Mouse (Mus musculus) thymus, postnatal 0 days (tissue): Measurements from ENCODE around the gene Cbx8. TPM values are rescaled to one million over a fixed set of nuclear protein-coding genes. Genes with fewer than 3 reads are reported as not detected.
A peak's percentile ranks its signal among the peaks of the same experiment; 100 is the strongest.

Experiments used
- DNase-seq: peaks from one replicate; pipeline ENCODE4 v3.0.0-alpha.2; 2015; ENCODE audit warnings: low spot score
- polyA plus RNA-seq: library from polyadenylated mRNA; unstranded; fragments of >200 nt; fragmentation: Nextera tagmentation; extraction: Ambion mirVana; gene quantifications from 2 replicates; pipeline ENCODE4 v1.2.1, GENCODE M21; 2015

Cbx8 gene
- 10.7 and 12.3 TPM in 2 replicates for polyA plus RNA-seq

DNA sequence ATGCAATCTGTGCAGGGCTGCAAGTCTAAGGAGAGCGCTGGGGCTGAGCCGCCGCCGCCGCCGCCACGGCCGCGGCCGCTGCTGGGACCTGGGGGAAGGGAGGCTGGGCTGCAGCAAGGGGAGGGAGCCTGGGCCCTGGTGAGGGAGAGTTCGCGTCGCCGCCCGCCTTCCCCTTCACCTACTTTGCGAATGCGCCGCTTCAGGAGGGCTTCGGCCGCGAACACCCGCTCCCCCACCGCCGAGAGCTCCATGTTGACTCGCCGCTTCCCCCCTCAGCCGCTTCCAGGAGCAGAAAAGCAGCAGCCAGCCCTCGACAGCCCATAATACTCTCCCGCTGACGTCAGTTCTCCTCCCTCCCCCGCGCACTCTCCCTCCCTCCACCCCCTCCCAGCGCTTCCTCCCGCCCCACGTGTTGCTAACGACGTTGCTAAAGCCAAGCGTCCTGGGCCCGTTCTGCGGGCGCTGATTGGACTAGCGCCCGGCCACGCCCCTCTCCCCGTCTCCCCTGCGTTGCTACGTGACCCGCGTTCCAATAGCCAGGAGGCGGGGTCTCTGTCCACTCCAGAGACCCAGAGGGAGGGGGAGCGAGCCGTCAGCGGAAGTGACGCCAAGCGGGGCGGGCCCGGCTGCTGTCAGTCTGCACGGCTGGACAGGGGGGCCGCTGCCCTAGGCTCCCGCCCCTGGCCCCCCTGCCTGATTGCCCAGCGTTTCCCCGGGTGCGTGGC is at the start of gene Cbx8:
Cbx8 (minus strand) TSS at position 370 of the 725 bp plus-strand sequence.
- peak; percentile 100 for DNase-seq

DNA sequence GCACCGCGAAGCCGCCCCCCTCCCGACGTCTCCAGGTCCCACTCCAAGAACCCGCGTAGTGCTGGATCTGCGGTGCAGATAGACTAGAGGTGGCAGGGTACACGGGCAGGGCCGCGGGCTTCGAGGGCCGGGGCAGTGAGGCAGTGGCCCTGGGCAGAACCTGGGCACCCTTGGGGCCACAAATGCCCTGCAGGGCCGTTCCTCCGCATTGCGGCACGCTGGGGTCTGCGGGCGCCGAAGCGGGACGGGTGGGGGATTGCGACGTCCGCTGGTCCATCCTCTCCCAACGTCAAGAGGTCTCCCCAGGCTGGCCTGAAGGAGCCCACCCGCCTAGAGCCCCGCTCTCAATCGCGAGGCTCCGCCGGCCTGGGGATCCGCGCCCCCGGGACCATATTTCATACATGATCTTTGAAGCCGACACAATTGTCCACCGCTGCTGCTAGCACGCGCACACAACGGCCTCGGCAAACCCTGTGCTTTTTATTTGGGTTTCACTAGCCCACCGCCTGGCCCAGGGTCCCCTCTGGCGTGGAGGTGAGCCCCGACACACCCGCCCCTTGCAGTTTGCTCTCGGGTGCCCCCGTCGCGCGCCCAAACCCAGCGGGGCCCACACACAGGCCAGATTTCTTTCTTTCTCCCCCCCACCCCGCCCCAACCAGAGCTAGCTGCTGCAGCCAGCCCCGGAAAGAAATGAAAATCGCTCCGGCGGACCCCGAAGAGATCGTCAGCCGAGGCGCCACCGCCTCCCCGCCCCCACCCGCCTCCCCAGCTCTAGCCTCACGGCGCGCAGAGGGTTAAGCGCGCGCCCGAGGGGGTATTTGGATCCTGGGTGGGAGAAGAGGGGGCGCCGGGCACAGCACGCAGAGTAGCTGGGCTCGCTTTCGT is 49.5 kb upstream of the Cbx8 start:
- no peak for DNase-seq

DNA sequence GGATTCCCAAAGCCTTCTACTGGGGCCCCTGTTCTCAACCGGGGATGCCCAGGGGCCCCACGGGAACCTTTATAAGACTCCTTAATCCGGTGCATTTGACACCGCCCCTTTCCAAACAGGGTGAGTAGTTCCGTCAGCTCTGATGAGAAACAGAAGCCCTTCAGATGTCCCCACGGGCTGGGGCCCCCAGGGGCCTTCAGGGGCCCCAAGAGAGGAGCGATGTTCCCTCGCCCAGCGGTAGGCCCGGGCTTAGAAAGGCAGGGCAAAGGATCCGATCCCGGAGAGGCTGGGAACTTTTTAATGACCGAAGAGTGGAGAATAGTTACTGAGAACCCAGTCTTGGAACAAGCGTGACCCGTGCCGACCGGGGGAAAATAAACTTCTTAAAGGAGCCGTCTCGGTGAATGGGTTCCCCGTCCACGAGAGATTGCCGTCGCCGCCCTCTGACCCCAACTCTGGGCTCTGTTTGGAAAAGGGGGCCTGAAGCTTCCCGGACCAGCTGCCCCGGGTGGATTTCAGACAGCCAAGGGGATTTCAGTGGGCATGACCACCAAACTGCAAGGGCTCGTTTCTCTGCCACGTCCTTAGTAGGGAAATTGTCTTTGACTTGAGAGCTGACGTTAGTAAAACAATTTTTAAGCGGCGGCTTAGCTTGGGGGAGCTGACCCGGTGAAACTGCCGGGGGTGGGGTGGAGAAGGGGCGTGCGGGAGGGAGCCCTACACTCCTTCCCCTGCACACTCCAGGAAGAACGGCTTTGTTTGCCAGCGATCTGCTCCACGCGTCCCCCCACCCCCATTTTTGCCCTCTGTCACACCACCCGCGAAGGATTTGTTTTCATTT is 48.7 kb upstream of the Cbx8 start:
- DNase-seq: no peak

DNA sequence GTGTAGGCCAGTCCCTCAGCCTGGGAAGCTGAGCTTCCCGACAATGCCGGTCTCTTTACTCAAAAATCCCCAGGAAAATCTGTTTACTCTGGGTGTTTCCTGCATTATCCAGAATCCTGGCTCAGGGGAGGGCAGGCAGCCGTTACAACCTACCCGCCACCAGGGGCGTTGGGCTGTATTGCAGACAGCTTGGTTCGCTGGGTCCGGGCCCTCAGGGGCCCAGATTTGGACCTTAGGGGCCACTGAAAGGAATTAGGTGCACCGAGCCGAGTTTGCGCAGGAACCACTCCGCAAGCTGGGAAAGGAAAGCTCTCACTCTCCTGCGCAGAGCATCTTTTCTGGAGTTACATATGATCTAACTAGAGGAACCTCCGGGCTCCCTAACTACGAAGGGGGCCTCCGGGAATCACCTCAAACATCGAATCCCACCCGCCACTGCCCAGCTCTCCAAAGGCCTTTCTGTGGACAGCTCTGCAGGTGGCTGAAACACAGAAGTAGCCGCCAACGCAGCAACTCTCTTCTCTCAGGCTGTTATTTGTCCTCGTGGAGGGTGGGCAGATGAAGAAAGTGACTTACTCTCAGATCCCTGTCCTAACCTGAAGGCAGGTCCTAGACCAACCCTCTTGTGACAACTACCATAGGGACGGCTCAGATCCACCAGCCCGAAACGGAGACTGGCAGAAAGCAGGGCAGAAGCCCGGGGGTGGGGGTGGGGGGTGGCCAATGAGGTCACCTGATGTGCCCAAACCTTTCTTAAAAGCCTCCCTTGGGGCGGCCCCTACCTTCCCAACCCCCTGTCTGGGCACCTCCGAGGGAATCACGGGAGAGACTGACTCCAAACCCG is 47.8 kb upstream of the Cbx8 start:
- DNase-seq: peak; percentile 47

DNA sequence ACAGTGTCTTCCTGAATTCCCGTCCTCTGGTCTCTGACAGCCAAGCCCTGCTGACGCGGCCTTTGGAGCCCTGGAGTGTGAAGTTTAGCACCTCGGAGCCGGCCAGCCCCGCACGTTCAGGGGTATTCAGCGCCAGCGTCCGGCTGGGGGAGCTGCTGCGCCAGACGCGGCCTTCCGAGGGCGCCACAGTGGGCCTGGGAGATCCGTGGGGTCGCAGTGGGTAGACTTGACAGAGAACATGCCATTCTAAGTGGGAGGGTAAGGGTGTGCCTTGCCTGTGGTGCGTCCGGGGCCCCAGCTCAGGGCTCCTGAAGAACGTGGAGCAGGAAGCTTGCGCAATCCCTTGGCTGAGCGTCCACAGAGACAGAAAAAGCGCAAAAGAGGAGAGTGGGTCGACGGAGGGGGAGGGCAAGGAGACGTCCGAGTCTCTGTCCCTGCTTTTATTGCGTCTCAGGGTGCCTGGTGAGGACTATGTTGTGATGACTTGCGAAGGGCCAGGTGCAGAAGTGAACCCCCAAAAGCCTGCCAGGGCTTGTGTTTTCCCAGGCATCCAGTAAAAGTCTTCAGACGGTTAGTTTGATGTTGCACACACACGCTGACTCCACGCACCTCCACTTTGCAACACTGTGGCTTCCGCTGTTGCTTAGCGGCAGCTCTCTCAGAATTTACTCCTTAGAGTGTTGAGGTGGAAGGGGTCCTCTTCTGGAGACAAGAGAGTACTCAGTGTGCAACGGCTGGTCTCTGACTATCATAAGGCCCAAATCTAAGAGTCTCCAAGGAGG is 46.7 kb upstream of the Cbx8 start:
- DNase-seq: peak; percentile 53

DNA sequence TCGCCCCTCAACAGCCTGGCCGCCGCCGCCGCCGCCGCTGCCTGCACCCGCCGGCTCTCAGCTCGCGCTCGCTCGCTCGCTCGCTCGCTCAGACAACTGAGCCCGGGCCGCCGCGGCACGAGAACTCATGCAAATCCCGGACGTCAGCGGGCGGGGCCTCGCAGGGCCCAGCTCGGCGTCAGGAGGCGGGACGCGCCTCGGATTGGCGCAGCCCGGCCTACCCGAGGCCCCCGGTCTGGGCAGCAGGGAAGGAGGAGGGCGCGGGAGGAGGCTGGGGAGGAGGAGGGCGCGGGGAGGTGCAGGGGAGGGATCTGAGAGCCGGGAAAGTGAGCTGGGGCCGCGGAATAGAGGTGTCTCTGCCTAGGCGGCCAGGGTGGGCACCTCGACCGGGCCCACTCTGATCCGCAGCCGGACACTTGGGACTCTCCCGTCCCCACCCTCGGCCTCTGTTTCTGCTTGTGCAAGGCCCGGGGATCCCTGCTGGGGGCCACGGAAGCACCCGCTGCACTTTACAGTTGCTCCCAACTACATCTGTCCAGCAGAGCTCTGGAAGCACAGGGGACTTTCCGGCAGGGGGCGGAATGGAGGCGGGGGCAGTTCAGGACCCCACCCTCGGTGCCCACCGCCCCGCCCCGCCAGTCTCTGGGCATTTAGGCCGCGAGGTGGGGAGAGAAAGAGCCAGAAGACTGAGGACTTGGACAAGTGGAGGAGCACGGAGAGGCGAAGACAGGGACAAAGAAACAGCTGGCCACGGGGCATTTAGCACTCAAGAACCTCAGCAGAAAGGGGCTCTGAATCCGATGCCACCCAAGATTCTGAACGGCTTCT is 45.6 kb upstream of the Cbx8 start, which contains the start of gene Cbx4:
Cbx4 (minus strand) TSS at position 78 of the 828 bp plus-strand sequence.
- DNase-seq: peak; percentile 98

DNA sequence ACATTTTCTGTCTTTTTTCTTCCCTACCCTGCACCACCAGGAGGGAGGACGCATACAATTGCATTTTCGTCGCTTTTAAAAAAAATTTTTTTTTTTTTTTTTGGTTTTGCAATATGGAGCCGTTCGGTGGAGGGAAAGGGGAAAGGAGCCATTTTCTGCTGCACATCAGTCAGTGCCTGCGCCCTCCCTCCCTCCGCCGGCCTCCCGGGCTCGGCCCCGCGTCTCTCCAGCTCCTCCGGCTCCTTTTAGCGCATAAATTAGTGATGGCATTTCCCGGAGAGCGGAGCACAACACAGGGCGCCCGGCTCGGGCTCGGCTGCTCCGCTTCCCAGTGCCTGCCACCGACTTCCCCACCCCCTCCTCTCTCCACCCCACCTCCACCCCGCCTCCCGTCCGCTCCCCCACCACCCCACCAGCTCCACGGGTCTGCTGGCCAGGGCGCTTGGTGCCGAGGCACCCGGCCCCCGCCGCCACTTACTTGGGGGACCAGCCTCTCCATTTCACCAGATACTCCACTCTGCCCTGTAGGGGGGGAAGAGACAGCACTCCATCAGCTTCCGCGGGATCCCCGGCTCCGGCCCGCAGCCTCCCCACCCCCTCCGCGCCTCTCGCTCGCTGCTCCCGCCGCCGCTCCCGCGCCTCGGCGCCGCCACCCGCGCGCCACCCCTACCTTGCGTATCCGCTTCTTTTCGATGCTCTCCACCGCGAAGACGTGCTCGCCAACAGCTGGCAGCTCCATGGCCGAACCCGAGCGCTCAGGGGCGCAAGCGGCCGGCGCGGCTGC is 44.7 kb upstream of the Cbx8 start:
- DNase-seq: peak; percentile 66

DNA sequence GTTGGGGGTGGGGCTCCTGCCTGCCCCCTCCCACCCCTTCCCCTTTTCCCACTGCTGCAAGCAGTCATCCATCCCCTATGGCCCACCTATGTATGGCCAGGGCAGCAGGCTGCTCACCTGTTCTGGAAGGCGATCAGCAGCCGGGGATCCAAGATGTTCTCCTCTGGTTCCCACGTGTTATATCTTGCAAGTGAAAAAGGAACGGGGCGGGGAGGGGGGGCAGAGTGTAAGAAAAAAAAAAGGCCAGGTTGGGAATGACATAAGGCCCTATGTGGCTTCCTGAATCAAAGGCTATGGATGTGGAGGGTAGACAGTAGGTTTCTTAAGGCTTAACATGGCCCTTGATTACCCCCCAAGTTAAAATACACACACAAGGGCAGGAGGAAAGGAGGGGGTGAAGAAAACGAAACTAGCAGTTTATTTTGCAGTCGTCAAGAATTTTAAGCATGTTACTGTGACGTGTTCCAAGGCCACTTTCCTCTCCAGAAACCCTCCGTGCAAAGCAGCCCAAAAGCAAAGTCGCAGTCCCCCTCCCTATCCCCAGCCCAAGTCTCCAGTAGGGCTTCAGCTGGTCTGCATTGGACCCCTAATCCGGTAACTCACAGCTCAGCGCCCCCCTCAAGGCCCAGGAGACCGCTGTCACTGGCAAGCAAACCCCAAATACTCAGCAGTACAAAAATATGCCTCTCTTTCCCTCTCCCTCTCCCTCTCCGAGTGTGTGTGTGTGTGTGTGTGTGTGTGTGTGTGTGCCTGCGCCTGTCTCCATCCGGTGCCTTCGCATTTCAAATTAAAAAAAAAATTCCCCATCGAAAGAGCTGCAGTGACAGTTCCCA is 43.9 kb upstream of the Cbx8 start:
- DNase-seq: peak; percentile 64

DNA sequence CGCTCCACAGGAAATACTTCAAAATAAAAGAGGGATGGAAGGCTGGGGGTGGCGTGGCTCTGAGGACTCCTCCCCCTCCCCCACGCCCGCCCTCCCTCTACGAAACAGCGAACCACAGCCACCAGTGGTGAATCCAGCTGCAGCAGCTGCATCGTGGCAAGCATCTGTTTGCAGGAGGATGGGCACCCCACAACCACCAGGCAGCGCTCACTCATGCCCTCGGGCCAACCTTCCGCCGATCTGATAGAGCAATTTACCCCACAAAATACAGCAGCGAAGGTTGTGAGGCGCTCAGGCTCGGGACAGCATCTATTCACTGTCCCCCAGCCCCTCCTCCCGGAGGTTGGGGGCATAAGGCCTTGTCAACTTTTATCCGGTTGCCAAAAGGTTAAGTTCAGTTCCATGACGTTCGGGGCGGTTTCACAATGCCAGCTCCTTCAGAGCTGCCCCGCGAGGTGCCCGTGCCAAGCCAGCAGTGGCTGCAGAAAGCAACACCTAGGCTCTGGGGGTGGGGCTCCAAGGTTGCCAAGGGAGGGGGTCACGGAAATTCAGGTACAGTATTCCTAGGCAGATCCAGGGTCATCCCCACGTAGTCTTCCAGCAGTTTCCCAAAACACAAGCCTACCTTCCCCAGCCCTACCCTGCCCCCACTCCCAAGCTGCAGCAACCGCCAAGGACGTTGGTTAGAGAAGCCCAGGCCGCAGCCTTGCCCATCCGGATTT is 43.1 kb upstream of the Cbx8 start:
- peak; percentile 94 for DNase-seq

DNA sequence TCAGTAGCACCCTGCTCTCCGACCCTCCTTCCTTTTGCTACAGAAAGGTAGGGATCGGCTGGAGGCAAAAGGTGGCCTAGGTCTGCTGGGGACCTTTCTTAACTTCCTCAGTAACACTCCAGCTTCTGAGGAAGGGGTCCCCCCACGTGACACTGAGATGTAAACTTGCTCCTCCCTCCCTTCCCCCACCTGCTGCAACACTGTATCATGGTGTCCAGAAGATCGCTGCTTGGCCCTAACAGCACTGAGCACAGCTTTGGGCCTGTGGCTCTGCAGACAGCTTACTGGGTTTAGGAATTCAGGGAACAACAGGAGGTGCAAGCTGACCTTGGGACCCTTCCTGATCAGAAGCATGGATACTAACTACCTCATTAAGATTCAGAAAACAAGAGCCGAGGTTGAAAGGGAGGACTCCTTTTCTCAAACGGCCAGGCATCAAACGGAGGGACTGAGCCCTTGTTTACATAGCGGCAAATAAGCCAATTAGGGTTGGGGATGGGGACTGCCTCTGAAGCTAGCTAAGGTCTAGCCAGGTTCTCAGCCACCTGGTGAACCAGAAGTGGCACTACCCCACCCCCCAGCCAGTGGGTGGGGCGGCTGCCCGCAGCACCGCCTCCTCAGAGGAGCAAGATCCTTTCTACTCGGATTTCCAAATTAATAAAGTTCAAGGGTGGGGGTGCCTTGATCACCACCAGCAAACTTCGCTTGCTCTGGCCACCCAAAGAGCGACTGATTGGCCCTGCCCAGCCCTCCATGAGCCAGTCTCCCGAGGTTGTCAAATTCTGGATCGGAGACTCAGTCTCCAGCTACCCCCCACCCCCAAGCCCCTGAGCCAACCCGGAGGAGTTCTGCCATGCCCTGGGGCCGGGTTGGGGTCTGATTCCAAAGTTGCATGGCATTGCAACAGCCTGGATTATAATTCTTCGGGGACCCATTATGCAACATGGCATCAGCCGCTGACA is 42.1 kb upstream of the Cbx8 start:
- DNase-seq: peak; percentile 69

DNA sequence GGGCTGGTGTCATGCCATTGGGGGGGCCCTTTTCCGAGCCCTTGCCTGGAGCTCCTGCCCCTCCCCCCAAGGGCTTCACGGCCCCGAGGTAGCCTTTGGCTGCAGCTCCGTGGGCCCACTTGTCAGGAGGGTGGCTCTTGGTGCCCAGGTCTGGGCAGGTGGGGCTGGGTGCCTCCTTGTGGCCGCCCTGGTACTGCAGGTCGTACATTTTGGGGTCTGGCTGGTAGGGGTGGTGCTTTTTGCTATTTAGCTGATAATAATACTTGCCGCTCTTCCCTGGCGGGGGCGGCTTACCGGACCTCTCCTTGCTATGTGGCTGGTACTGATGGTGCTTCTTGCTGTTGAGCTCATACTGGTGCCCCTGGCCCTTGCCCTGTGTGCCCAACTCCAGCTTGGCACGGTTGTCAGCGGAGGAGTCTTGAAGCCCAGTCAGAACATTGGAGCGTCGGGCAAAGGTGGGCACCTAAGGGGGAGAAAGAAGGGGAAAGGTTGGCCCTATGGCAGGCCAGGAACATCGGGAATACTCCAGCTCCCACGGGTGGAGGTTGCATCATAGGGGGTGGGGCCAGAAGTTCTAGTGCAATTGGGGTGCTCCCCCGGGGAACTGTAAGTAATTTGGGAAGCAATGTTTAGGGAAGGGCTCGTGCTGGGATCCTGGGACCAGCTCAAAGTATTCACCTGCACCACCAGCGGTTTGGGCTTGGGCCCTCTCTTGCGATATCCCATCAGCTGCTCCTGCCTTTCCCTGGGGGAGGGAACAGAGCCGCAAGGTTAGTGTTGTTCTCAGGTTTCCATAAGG is 41.3 kb upstream of the Cbx8 start:
- peak; percentile 57 for DNase-seq

DNA sequence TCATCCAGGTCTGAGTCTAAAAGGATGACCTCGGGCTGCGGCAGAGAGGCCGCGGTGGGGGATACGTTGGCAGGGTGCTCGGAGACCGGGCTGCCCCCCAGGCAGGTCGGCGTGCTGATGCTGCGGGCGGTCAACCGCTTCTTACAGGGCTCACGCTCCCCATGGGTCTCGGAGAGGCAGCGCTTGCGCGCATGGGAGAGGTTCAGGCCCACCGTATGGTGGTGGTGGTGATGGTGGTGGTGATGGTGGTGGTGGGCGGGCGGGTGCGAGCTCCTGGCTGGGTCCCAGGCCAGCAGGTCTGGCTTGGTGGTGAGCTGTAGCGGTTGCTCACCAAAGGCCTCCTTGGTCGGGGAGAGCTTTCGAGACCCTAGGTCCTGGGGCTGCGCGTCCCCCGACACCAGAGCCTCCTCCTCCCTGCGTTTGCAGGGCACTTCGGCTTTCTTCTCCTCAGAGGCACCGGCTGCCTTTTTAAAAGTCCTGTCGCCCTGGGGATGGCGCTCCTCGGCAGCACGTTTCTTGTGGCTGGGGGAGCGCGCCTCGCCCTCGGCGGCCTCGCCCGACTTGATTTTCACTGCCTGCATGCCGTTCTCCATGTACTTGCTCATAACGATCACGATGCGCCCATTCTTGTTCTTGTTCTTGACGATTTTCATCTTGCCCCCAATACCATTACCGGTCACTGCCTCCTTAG is 40.5 kb upstream of the Cbx8 start:
- DNase-seq: no peak

DNA sequence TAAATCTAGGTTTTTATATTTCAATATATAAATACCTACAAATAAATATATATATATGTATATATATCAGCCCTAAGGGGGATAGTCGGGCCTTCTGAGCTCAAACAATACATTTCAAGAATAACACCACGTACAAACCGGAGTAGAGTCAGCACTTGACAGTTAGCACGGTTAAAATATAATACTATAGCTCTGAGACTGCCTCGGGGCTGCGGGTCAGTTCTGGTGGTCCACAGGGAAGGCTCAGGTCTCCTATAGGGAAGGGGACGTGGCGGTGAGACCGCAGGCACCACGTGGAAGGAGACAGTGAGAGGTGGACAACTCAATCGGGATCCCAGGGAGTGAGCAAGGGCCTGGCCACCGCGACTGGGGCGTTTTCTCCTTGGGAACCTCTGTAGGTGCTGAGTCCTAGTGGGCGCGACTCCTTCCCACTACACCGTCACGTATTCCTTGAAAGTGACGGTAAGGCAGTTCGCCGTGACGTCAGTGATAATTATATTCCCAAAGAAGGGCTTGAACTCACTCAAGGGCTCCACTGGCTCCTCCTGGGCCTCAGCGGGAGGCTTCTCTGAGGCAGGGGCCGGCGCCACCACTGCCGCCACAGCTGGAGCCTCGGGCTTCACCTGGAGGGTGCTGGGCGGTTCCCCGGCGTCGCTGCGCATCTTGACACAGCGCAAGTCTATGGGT is 39.8 kb upstream of the Cbx8 start:
- DNase-seq: no peak
